Mouse (Mus musculus) C2C12 (cell line): Measurements from ENCODE around the gene Fgd6. TPM values are rescaled to one million over a fixed set of nuclear protein-coding genes. Genes with fewer than 3 reads are reported as not detected.
A peak's percentile ranks its signal among the peaks of the same experiment; 100 is the strongest.

ENCODE experiments used
- H3K27me3 ChIP-seq: one replicate; pipeline ENCODE4 v1.6.1; 2011; ENCODE audit not compliant: control insufficient read depth, insufficient read depth, insufficient read length
- H3K36me3 ChIP-seq: one replicate; pipeline ENCODE4 v1.6.1; 2011; ENCODE audit not compliant: control insufficient read depth, insufficient read depth
- H3K4me3 ChIP-seq: one replicate; pipeline ENCODE4 v1.5.1; 2011; ENCODE audit warnings: mild to moderate bottlenecking, control low read depth; ENCODE audit not compliant: poor library complexity, insufficient read depth, severe bottlenecking
- H3K79me2 ChIP-seq: one replicate; pipeline ENCODE4 v1.6.1; 2011; ENCODE audit not compliant: control insufficient read depth, insufficient read depth
- H3K79me3 ChIP-seq: one replicate; pipeline ENCODE4 v1.6.1; 2011; ENCODE audit warnings: low read depth, control low read depth
- H3ac ChIP-seq: one replicate; pipeline ENCODE3; 2011; ENCODE audit warnings: low read depth; ENCODE audit not compliant: control insufficient read depth, insufficient read length
- CEBPB ChIP-seq: IDR thresholded peaks from one replicate; pipeline ENCODE4 v1.6.1; 2011; ENCODE audit warnings: low read depth, mild to moderate bottlenecking, control low read depth, moderate library complexity
- CTCF ChIP-seq: IDR thresholded peaks from one replicate; pipeline ENCODE4 v1.5.1; 2011; ENCODE audit not compliant: control insufficient read depth, insufficient read depth, insufficient read length
- FOSL1 ChIP-seq: IDR thresholded peaks from one replicate; pipeline ENCODE4 v1.8.0; 2011; ENCODE audit warnings: mild to moderate bottlenecking, low read length; ENCODE audit not compliant: poor library complexity, insufficient read depth, severe bottlenecking
- MAX ChIP-seq: IDR thresholded peaks from one replicate; pipeline ENCODE4 v1.6.1; 2011; ENCODE audit warnings: mild to moderate bottlenecking, control low read depth
- MYOD1 ChIP-seq: IDR thresholded peaks from one replicate; pipeline ENCODE4 v1.6.1; 2011; ENCODE audit warnings: low read depth; ENCODE audit not compliant: control insufficient read depth, insufficient read length
- MYOG ChIP-seq: IDR thresholded peaks from one replicate; pipeline ENCODE4 v1.6.1; 2011; ENCODE audit not compliant: control insufficient read depth, insufficient read length; ENCODE audit errors: extremely low read depth
- USF1 ChIP-seq: IDR thresholded peaks from one replicate; pipeline ENCODE4 v1.6.1; 2011; ENCODE audit warnings: low read depth, mild to moderate bottlenecking, control low read depth, moderate library complexity
- polyA plus RNA-seq: library from polyadenylated mRNA; unstranded; fragments of >200 nt; fragmentation: generic; extraction: Trizol; gene quantifications from one replicate; pipeline ENCODE4 v1.2.1, GENCODE M21; 2012; ENCODE audit warnings: missing spikeins

The Fgd6 gene
- polyA plus RNA-seq, 1 experiment = 1.3 TPM

DNA sequence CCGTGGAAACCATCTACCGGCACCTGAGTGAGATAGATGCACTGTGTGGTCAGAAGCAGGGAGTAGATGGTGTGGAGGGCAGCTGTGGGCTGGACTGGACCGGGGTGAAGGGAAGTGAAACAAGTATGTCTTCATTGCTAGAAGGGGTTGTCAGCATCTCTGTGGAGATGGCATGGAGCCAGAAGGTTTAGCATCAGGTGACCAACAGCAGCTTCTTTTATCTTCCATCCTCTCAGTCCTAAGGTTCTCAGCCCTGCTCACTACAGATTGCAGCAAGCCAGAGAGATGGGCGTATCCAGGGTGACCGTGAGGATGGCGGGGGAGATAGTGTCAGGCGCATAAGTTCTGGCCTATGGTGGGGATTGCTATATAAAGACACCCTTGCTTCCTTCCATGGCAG is 86.8 kb downstream of the Fgd6 start:
- H3K79me3 ChIP-seq = no peaks in the 10 kb centered on the region
- H3K27me3 ChIP-seq = no peaks in the 10 kb centered on the region
- H3K4me3 ChIP-seq = no peak overlapping the region
- H3K36me3 ChIP-seq = no peaks in the 10 kb centered on the region
- TF ChIP-seq MYOG (no peak), USF1 (no peak), MAX (no peak), MYOD1 (no peak), FOSL1 (no peak), CTCF (no peak), CEBPB (no peak)
- no peak overlapping the region for H3ac ChIP-seq
- no peaks in the 10 kb centered on the region for H3K79me2 ChIP-seq

DNA sequence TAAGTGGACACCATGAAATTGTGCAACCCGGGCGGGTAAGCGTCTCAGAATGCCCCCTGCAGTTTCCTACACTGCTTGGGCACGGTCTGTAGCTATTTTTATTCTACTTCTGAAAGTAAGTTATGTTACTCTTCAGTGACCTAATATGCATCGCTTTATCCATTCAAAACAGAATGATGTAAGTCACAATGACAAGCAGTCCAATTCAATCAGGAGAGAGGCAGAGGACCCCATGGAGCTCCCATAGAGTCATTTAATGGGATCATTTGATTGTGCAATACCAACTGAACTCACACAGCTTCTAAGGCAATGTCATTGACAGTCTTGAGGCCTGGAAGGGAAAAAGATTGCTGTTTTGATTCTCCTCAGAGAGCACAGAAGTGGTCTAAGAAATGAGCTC is 87.8 kb downstream of the Fgd6 start:
- TF ChIP-seq CTCF (no peak), CEBPB (peak; percentile 10), MAX (no peak), USF1 (no peak), FOSL1 (no peak), MYOD1 (no peak)
- H3K79me2 ChIP-seq = no peaks in the 10 kb centered on the region
- H3K4me3 ChIP-seq = no peak overlapping the region
- no peak overlapping the region for H3ac ChIP-seq
- no peaks in the 10 kb centered on the region for H3K79me3 ChIP-seq
- H3K27me3 ChIP-seq = no peaks in the 10 kb centered on the region
- H3K36me3 ChIP-seq = no peaks in the 10 kb centered on the region

DNA sequence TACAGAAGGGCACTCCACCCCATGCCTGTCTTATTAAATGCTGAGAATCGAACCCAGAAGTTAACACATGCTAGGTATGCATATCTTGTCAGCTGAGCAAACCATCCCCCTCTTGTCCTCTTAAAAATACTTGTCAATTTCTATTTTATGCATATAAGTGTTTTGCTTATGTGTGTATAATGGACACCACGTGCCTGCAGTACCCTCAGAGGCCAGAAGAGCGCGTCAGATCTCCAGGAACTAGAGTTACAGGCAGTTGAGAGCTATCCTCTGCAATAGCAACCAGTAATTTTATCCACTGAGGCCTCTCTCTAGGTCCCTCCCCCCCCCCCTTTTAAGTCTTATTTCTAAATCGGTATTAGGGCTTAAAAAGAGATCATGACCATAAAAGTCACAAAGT is 88.6 kb downstream of the Fgd6 start:
- H3K79me2 ChIP-seq = no peaks in the 10 kb centered on the region
- H3K79me3 ChIP-seq = no peaks in the 10 kb centered on the region
- no peak for TF ChIP-seq MYOG
- no peak for TF ChIP-seq MYOD1
- TF ChIP-seq CTCF = no peak
- TF ChIP-seq USF1 = no peak
- TF ChIP-seq FOSL1 = no peak
- no peak for TF ChIP-seq MAX
- TF ChIP-seq CEBPB = no peak
- no peak overlapping the region for H3K4me3 ChIP-seq
- H3K36me3 ChIP-seq = no peaks in the 10 kb centered on the region
- no peak overlapping the region for H3ac ChIP-seq
- H3K27me3 ChIP-seq = no peaks in the 10 kb centered on the region

DNA sequence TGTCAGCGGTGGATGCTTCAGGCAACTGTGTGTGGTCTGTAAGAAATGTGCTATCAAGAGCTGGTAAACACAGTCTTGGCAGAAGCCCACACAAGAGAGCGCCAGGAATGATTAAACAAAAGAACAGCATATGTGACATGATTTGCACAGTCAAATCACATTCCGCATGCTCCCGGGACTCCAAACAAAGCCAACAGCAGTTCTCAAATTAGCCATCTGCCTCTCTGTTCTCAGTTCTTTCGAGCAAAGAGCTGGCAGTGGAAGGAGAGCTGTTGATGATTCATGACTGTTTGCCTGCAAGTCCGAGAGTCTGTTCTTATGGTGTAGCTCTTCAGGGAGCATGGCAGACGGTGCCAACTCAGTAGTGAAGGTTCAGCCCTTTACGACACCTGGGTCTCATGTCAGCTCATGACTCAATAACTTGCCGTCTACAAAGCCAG is 93.9 kb downstream of the Fgd6 start:
- no peaks in the 10 kb centered on the region for H3K79me2 ChIP-seq
- TF ChIP-seq FOSL1 = no peak
- TF ChIP-seq MAX = no peak
- no peak for TF ChIP-seq MYOD1
- TF ChIP-seq MYOG = no peak
- no peak for TF ChIP-seq CEBPB
- no peak for TF ChIP-seq CTCF
- TF ChIP-seq USF1 = no peak
- H3K27me3 ChIP-seq = no peaks in the 10 kb centered on the region
- H3ac ChIP-seq = no peak overlapping the region
- no peaks in the 10 kb centered on the region for H3K79me3 ChIP-seq
- H3K36me3 ChIP-seq = no peaks in the 10 kb centered on the region
- no peak overlapping the region for H3K4me3 ChIP-seq

DNA sequence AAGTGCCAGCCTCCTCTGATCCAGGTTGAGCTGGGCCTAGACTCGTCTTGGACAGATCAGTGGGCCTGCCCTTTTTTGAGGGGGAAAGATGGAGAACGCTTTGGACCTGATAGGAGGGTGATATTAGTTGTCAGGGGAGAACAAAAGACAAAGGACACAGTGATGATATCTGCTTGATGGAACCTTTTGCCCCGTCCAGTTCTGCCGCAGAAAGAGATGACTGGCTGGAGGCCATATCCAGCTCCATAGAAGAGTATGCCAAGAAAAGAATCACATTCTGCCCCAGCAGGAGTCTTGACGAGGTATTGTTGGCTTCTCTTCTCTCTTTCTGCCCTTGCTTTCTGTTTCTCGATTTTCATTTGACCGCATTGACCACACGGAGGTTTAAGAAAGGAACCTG is 97.3 kb downstream of the Fgd6 start:
- no peak for TF ChIP-seq USF1
- no peak for TF ChIP-seq CEBPB
- no peak for TF ChIP-seq CTCF
- TF ChIP-seq MYOD1 = no peak
- Histone ChIP-seq H3K36me3 (no peaks in the 10 kb centered on the region), H3ac (no peak overlapping the region), H3K4me3 (no peak overlapping the region), H3K79me2 (no peaks in the 10 kb centered on the region), H3K27me3 (no peaks in the 10 kb centered on the region), H3K79me3 (no peaks in the 10 kb centered on the region)

DNA sequence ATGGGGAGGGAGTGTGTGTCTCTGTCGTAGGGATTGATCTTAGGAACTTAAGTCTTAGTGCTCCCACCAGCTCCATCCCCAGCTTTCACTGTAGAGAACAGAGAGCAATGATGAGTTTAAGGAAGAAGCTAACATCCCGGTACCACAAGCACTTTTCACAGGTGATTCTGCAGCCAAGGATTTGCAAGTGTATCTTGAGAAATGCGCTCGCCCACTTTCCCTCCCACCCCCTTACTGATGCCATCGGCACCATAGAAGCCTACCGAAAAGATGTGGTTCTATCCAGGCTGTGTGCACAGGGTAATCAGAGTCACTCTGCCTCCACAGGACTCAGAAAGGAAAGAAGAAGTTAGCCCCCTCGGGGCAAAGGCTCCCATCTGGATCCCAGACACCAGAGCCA is 97.9 kb downstream of the Fgd6 start:
- no peak overlapping the region for H3K4me3 ChIP-seq
- TF ChIP-seq CEBPB = no peak
- no peak for TF ChIP-seq MAX
- no peak for TF ChIP-seq MYOD1
- no peak for TF ChIP-seq CTCF
- no peak for TF ChIP-seq USF1
- no peak for TF ChIP-seq FOSL1
- no peak for TF ChIP-seq MYOG
- H3ac ChIP-seq = no peak overlapping the region
- H3K79me3 ChIP-seq = no peaks in the 10 kb centered on the region
- no peaks in the 10 kb centered on the region for H3K27me3 ChIP-seq
- no peaks in the 10 kb centered on the region for H3K79me2 ChIP-seq
- H3K36me3 ChIP-seq = no peaks in the 10 kb centered on the region
